Mouse (Mus musculus): Measurements from ENCODE around the gene Engase. TPM values are rescaled to one million over a fixed set of nuclear protein-coding genes. Genes with fewer than 3 reads are reported as not detected.

Engase gene
- total and polyA plus RNA-seq, 3 experiments: 4.4 to 5.4 (median 5.2) TPM

DNA sequence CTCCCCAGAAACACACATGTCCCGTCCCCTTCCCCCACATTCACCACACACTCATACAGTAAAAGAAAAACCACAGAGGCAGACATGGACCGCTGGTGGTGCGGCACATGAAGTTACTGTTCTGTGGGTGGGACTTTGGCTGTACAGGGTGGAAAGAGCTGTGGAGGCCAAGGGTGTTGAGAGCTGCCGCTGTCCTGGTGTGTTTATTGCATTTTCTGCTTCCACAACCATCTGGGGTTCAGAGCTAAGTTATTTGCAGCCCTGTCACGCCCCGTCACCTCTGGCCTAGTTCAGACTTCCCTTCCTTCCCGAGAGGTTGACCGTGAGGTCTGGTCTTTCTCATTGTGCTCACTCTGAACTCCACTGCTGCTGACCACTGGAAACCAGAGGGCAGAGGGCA, 17.6 kb upstream of the Engase start:
- Histone ChIP-seq H3K79me2 (replicated peaks; ENCODE audit: control insufficient read depth, insufficient read depth, low read length) (no peaks in the 10 kb centered on the region), H3K27ac (peak overlapping the region; percentile 72), H3K36me3 (ENCODE audit: control insufficient read depth, insufficient read depth, low read length) (no peaks in the 10 kb centered on the region), H3K27me3 (ENCODE audit: control insufficient read depth, insufficient read depth, low read length) (no peaks in the 10 kb centered on the region), H3K4me1 (ENCODE audit: control insufficient read depth, insufficient read depth, low read length) (peaks cover 21% of the 10 kb centered on the region), H3K4me3 (no peak overlapping the region; the same call in 1 of the 2 replicates), H3K9ac (ENCODE audit: low read depth, low read length) (peak overlapping the region; percentile 22)
- DNase-seq: peak; percentile 73 to 78
- 13% methylated on average over 8 of the region's 8 CpGs for WGBS
- TF ChIP-seq EP300 (IDR thresholded peaks at IDR 0.05; ENCODE audit: insufficient read depth, low read depth, low read length): peak; percentile 18; the same call in 1 of the 2 replicates
- TF ChIP-seq CTCF (IDR thresholded peaks at IDR 0.05): no peak
- TF ChIP-seq POLR2A (IDR thresholded peaks at IDR 0.05; ENCODE audit: insufficient read depth, low read depth, low read length): peak; percentile 53
- intact Hi-C loops (cut with DNase I): no loop called here

DNA sequence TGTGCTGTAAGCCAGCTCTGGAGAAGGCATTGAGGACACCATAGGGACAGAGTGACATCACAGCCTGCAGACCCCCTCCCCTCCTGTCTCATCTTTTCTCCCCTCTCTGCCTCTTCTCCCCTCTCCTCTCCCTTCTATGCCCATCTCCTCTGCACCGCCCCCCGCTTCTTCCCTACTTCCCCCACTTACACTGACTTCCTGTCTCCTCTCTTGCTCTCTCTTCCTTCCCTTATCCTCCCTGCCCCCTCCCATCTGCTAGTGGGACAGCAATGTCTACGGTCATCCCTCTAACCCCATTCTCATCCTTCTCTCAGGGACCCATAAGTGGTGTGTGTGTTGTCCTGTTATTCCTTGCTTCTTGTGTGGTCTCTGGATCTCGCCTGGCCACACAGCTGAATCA, 17.1 kb upstream of the Engase start:
- peak overlapping the region; percentile 36 for H3K27ac ChIP-seq
- H3K27me3 ChIP-seq (ENCODE audit: control insufficient read depth, insufficient read depth, low read length): no peaks in the 10 kb centered on the region
- peaks cover 19% of the 10 kb centered on the region for H3K4me1 ChIP-seq (ENCODE audit: control insufficient read depth, insufficient read depth, low read length)
- H3K79me2 ChIP-seq (replicated peaks; ENCODE audit: control insufficient read depth, insufficient read depth, low read length): no peaks in the 10 kb centered on the region
- no peaks in the 10 kb centered on the region for H3K36me3 ChIP-seq (ENCODE audit: control insufficient read depth, insufficient read depth, low read length)
- no peak overlapping the region; the same call in 1 of the 2 replicates for H3K9ac ChIP-seq (ENCODE audit: low read depth, low read length)
- H3K4me3 ChIP-seq: no peak overlapping the region
- no peak for DNase-seq
- WGBS: 56% methylated on average over 3 of the region's 4 CpGs
- intact Hi-C loops (cut with DNase I): no loop called here
- TF ChIP-seq POLR2A (IDR thresholded peaks at IDR 0.05; ENCODE audit: insufficient read depth, low read depth, low read length) (no peak), CTCF (IDR thresholded peaks at IDR 0.05) (no peak), EP300 (IDR thresholded peaks at IDR 0.05; ENCODE audit: insufficient read depth, low read depth, low read length) (no peak)

DNA sequence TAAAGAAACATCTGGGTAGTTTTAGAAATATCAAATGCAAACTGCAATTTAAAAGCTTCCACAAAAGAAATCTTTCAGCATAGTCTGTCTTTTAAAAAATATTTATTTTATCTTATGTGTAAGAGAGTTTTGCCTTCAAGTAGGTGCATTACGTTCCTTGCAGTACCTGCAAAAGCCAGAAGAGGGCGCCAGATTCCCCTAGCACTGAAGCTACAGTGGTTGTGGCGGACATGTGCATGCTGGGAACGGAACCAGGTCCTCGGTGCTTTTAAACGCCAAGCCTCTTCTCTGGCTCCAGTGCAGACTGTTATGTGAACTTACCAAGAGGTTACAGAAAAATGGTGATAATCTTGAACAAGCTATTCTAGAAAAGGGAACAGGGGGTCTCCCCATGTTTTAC, 16.3 kb upstream of the Engase start:
- Histone ChIP-seq H3K36me3 (ENCODE audit: control insufficient read depth, insufficient read depth, low read length) (no peaks in the 10 kb centered on the region), H3K27ac (no peak overlapping the region), H3K9ac (ENCODE audit: low read depth, low read length) (no peak overlapping the region), H3K4me3 (no peak overlapping the region), H3K27me3 (ENCODE audit: control insufficient read depth, insufficient read depth, low read length) (no peaks in the 10 kb centered on the region), H3K79me2 (replicated peaks; ENCODE audit: control insufficient read depth, insufficient read depth, low read length) (no peaks in the 10 kb centered on the region), H3K4me1 (ENCODE audit: control insufficient read depth, insufficient read depth, low read length) (peaks cover 18% of the 10 kb centered on the region)
- TF ChIP-seq POLR2A (IDR thresholded peaks at IDR 0.05; ENCODE audit: insufficient read depth, low read depth, low read length) (no peak), CTCF (IDR thresholded peaks at IDR 0.05) (peak; percentile 79)
- intact Hi-C loops (cut with DNase I): no loop called here
- 70% methylated on average over 6 of the region's 6 CpGs for WGBS
- DNase-seq: no peak

DNA sequence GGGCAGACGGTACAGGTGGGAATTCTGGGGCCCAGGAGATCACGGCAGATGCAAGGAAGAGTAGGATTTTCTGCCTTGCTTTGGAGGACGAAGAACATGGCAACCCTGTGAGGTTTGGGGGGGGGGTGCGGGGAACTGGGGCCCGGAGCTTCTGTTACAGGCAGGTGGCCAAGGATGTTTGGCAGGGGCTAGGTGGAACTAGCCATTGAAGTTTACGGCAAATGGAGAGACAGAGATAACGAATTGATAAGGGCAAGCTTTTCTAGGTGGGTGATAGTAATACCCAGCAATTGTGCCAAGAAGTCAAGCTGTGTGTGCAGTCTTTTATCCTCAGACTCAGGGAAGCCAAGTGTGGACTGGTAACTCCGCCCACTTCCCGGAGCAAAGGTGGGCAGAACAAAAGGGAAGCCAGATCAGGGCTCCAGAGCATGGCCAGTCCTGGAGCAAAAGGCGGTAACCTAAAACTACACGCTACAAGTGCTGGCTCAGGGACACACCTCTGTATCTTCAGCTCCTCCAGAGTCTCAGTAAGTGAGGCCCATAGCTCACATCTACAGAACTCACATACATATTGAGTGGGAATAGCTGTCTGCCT, 9.1 kb upstream of the Engase start:
- no peaks in the 10 kb centered on the region for H3K4me1 ChIP-seq (ENCODE audit: control insufficient read depth, insufficient read depth, low read length)
- intact Hi-C loops (cut with DNase I): no loop called here
- no peaks in the 10 kb centered on the region for H3K27me3 ChIP-seq (ENCODE audit: control insufficient read depth, insufficient read depth, low read length)
- TF ChIP-seq EP300 (IDR thresholded peaks at IDR 0.05; ENCODE audit: insufficient read depth, low read depth, low read length) (no peak), CTCF (IDR thresholded peaks at IDR 0.05) (no peak), POLR2A (IDR thresholded peaks at IDR 0.05; ENCODE audit: insufficient read depth, low read depth, low read length) (no peak)
- H3K27ac ChIP-seq: no peak overlapping the region
- 43% methylated on average over 11 of the region's 11 CpGs for WGBS
- no peaks in the 10 kb centered on the region for H3K79me2 ChIP-seq (replicated peaks; ENCODE audit: control insufficient read depth, insufficient read depth, low read length)
- DNase-seq: no peak
- H3K36me3 ChIP-seq (ENCODE audit: control insufficient read depth, insufficient read depth, low read length): no peaks in the 10 kb centered on the region
- H3K4me3 ChIP-seq: no peak overlapping the region
- H3K9ac ChIP-seq (ENCODE audit: low read depth, low read length): no peak overlapping the region

DNA sequence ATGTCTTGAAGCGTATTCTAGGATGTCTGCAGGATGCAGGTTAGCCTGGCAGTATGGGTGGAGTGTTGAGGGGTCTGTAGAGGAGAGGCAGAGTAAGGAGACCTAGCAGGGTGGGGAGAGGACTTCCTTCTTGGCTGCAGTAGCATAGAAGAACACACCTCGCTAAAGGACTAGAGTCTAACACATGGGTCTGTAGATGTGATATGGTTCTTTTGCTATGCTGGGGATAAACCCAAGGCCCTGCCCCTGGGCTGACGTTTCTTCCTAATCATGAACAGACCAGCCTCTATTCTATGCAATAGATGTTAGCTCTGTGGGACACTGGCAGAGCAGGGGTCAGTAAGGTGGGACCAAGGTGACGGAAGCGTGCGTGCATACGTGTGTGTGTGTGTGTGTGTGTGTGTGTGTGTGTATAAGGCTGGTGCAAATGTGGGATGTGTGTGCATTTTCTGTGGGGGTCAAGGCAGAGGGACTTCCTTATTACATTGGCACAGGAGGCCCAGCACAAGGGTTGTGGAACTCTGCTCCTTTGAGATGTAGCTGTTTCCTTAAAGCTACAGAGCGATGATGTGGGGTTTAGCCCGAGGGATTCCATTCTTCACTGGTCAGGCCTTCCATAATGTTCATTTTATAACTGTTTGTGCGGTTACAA, 7.0 kb upstream of the Engase start:
- Histone ChIP-seq H3K4me3 (no peak overlapping the region), H3K79me2 (replicated peaks; ENCODE audit: control insufficient read depth, insufficient read depth, low read length) (no peaks in the 10 kb centered on the region), H3K36me3 (ENCODE audit: control insufficient read depth, insufficient read depth, low read length) (no peaks in the 10 kb centered on the region), H3K4me1 (ENCODE audit: control insufficient read depth, insufficient read depth, low read length) (no peaks in the 10 kb centered on the region), H3K27me3 (ENCODE audit: control insufficient read depth, insufficient read depth, low read length) (no peaks in the 10 kb centered on the region), H3K9ac (ENCODE audit: low read depth, low read length) (no peak overlapping the region), H3K27ac (no peak overlapping the region)
- intact Hi-C loops (cut with DNase I): no loop called here
- WGBS: 78% methylated on average over 10 of the region's 10 CpGs
- no peak for TF ChIP-seq EP300 (IDR thresholded peaks at IDR 0.05; ENCODE audit: insufficient read depth, low read depth, low read length)
- TF ChIP-seq POLR2A (IDR thresholded peaks at IDR 0.05; ENCODE audit: insufficient read depth, low read depth, low read length): no peak
- no peak for TF ChIP-seq CTCF (IDR thresholded peaks at IDR 0.05)
- DNase-seq: no peak

DNA sequence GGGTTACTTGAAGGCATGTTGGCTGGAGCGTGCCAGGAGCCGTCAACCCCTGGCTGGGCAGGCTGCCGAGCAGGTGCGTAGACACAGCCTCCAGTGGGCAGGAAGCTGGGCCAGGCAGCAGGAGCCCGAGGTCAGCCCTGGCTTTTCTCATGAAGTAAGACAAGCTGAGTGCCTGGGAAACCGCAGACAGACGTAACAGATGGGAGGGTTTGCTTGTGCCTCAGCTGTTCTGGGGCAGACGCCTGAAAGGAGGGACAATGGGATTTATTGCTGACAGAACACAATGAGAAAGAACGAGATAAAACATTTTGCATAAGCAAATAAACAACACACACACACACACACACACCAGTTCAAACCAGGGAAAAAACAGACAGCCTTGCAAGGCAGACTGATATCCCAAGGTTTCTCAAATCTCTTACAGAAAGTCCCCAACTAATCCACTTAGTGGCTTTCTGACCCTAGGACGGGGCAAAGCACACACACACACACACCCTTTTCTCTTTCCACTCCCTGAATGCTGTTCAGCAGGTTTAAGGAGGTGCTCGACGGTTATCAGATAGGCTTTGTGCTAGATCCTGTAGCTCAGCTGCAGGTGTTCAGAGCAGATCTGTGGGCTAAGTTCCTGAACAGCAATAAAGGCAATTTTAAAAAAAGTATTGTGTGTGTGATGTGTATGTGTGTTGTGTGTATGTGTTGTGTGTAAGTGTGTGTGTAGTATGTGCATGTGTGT, 6.2 kb upstream of the Engase start:
- H3K9ac ChIP-seq (ENCODE audit: low read depth, low read length): no peak overlapping the region
- intact Hi-C loops (cut with DNase I): no loop called here
- 31% methylated on average over 12 of the region's 12 CpGs for WGBS
- H3K36me3 ChIP-seq (ENCODE audit: control insufficient read depth, insufficient read depth, low read length): no peaks in the 10 kb centered on the region
- TF ChIP-seq CTCF (IDR thresholded peaks at IDR 0.05) (no peak), POLR2A (IDR thresholded peaks at IDR 0.05; ENCODE audit: insufficient read depth, low read depth, low read length) (no peak), EP300 (IDR thresholded peaks at IDR 0.05; ENCODE audit: insufficient read depth, low read depth, low read length) (no peak)
- no peak for DNase-seq
- no peak overlapping the region for H3K4me3 ChIP-seq
- H3K27ac ChIP-seq: no peak overlapping the region
- H3K27me3 ChIP-seq (ENCODE audit: control insufficient read depth, insufficient read depth, low read length): no peaks in the 10 kb centered on the region
- H3K79me2 ChIP-seq (replicated peaks; ENCODE audit: control insufficient read depth, insufficient read depth, low read length): no peaks in the 10 kb centered on the region
- no peaks in the 10 kb centered on the region for H3K4me1 ChIP-seq (ENCODE audit: control insufficient read depth, insufficient read depth, low read length)

Data from heart, adult 2 months (tissue).